Mouse (Mus musculus) MEL (cell line): ENCODE measurements around the gene Olfr1458. TPM values are rescaled to one million over a fixed set of nuclear protein-coding genes. Genes with fewer than 3 reads are reported as not detected.

Experiments
- DNase-seq: peaks from one replicate; pipeline ENCODE4 v3.0.0; 2011; ENCODE audit warnings: low read depth, low spot score
- H3K27ac ChIP-seq: 2 replicates; pipeline ENCODE4 v1.5.1; 2012; ENCODE audit warnings: low read depth, mild to moderate bottlenecking, control low read depth, low read length, moderate library complexity; ENCODE audit not compliant: control insufficient read depth
- H3K27me3 ChIP-seq, 2 experiments: fragments of 150-350 bp in 1 of 2; sonication (generic) in 1 of 2; 2 replicates each; pipeline ENCODE4 v1.6.1; 2012; ENCODE audit warnings: low read length in 2 of 2, mild to moderate bottlenecking in 2 of 2, improper control_type of control experiment in 1 of 2, moderate library complexity in 1 of 2; ENCODE audit not compliant: insufficient read depth in 2 of 2, control insufficient read depth in 1 of 2
- H3K36me3 ChIP-seq, 2 experiments: 2 replicates each; pipeline ENCODE4 v1.6.1; 2012 to 2014; ENCODE audit warnings: low read length in 2 of 2, improper control_type of control experiment in 1 of 2, inconsistent platforms in 1 of 2, mild to moderate bottlenecking in 1 of 2; ENCODE audit not compliant: insufficient read depth in 2 of 2, control insufficient read depth in 1 of 2
- H3K4me1 ChIP-seq, 2 experiments: fragments of 150-350 bp in 1 of 2; sonication (generic) in 1 of 2; 2 replicates each; pipeline ENCODE4 v1.6.1; 2012; ENCODE audit warnings: low read length in 2 of 2, improper control_type of control experiment in 1 of 2, mild to moderate bottlenecking in 1 of 2; ENCODE audit not compliant: insufficient read depth in 2 of 2, control insufficient read depth in 1 of 2
- H3K4me3 ChIP-seq, 2 experiments: fragments of 150-350 bp in 1 of 2; sonication (generic) in 1 of 2; 2 replicates each; pipeline ENCODE4 v1.5.1; 2012; ENCODE audit warnings: low read depth in 2 of 2, low read length in 2 of 2, mild to moderate bottlenecking in 2 of 2, moderate library complexity in 2 of 2, control low read depth in 1 of 2, improper control_type of control experiment in 1 of 2; ENCODE audit not compliant: control insufficient read depth in 1 of 2, insufficient read depth in 1 of 2
- H3K79me2 ChIP-seq: 2 replicates; pipeline ENCODE4 v1.6.1; 2012; ENCODE audit warnings: mild to moderate bottlenecking, low read length, moderate library complexity; ENCODE audit not compliant: control insufficient read depth, poor library complexity, insufficient read depth
- H3K9ac ChIP-seq: 2 replicates; pipeline ENCODE4 v1.6.1; 2012; ENCODE audit warnings: low read depth, mild to moderate bottlenecking, control low read depth, low read length, moderate library complexity; ENCODE audit not compliant: control insufficient read depth, poor library complexity, severe bottlenecking
- H3K9me3 ChIP-seq: fragments of 150-350 bp; sonication (generic); replicated peaks from 2 replicates; pipeline ENCODE4 v1.6.1; 2012; ENCODE audit warnings: mild to moderate bottlenecking, low read length, improper control_type of control experiment, moderate library complexity; ENCODE audit not compliant: insufficient read depth
- BHLHE40 ChIP-seq: IDR thresholded peaks from 2 replicates; pipeline ENCODE4 v1.6.1; 2012; ENCODE audit warnings: low read depth, mild to moderate bottlenecking, inconsistent platforms, low read length, improper control_type of control experiment, borderline replicate concordance
- CHD2 ChIP-seq: IDR thresholded peaks from 2 replicates; pipeline ENCODE4 v1.6.1; 2011; ENCODE audit warnings: low read length, improper control_type of control experiment
- CTCF ChIP-seq, 3 experiments: IDR thresholded peaks in 2 of 3; conservative IDR thresholded peaks in 1 of 3; 2 replicates each; pipeline ENCODE4 v1.5.1; 2011 to 2012; ENCODE audit warnings: low read length in 3 of 3, low read depth in 2 of 3, mild to moderate bottlenecking in 2 of 3, improper control_type of control experiment in 1 of 3, inconsistent platforms in 1 of 3, mixed read lengths in 1 of 3, moderate library complexity in 1 of 3; ENCODE audit not compliant: control insufficient read depth in 1 of 3, insufficient read depth in 1 of 3, poor library complexity in 1 of 3, severe bottlenecking in 1 of 3
- EP300 ChIP-seq, 2 experiments: IDR thresholded peaks; 2 replicates each; pipeline ENCODE4 v1.6.1; 2011; ENCODE audit warnings: improper control_type of control experiment in 2 of 2, low read length in 2 of 2, low read depth in 1 of 2, mild to moderate bottlenecking in 1 of 2
- GABPA ChIP-seq: IDR thresholded peaks from 2 replicates; pipeline ENCODE4 v1.6.1; 2012; ENCODE audit warnings: low read depth, mild to moderate bottlenecking, inconsistent platforms, low read length, improper control_type of control experiment, moderate library complexity
- JUND ChIP-seq: IDR thresholded peaks from 2 replicates; pipeline ENCODE4 v1.6.1; 2011; ENCODE audit warnings: low read depth, mild to moderate bottlenecking, improper control_type of control experiment, low read length
- MAFK ChIP-seq: IDR thresholded peaks from 2 replicates; pipeline ENCODE4 v1.6.1; 2011; ENCODE audit warnings: low read depth, mild to moderate bottlenecking, low read length, improper control_type of control experiment, borderline replicate concordance
- MAX ChIP-seq: IDR thresholded peaks from 2 replicates; pipeline ENCODE4 v1.6.1; 2011; ENCODE audit warnings: low read length, improper control_type of control experiment
- MEF2A ChIP-seq: IDR thresholded peaks from 2 replicates; pipeline ENCODE4 v1.6.1; 2014; ENCODE audit warnings: low read depth, mild to moderate bottlenecking, inconsistent platforms, low read length, improper control_type of control experiment; ENCODE audit not compliant: poor library complexity, insufficient replicate concordance, severe bottlenecking; ENCODE audit errors: extremely low read depth
- MXI1 ChIP-seq: IDR thresholded peaks from 2 replicates; pipeline ENCODE4 v1.6.1; 2011; ENCODE audit warnings: mild to moderate bottlenecking, low read depth, low read length, improper control_type of control experiment
- NELFE ChIP-seq: IDR thresholded peaks from 2 replicates; pipeline ENCODE4 v1.6.1; 2011; ENCODE audit warnings: low read depth, low read length, improper control_type of control experiment
- NRF1 ChIP-seq: IDR thresholded peaks from 2 replicates; pipeline ENCODE4 v1.6.1; 2014; ENCODE audit warnings: low read depth, mild to moderate bottlenecking, inconsistent platforms, low read length, improper control_type of control experiment, moderate library complexity; ENCODE audit not compliant: poor library complexity, insufficient read depth, severe bottlenecking
- POLR2AphosphoS2 ChIP-seq: IDR thresholded peaks from 2 replicates; pipeline ENCODE4 v1.6.1; 2011; ENCODE audit warnings: low read length, improper control_type of control experiment
- SMC3 ChIP-seq: IDR thresholded peaks from 2 replicates; pipeline ENCODE4 v1.6.1; 2011; ENCODE audit warnings: low read depth, low read length, improper control_type of control experiment
- TAL1 ChIP-seq: IDR thresholded peaks from 2 replicates; pipeline ENCODE4 v1.6.1; 2012; ENCODE audit warnings: mild to moderate bottlenecking, inconsistent platforms, low read length, moderate library complexity, mixed read lengths
- UBTF ChIP-seq: IDR thresholded peaks from 2 replicates; pipeline ENCODE4 v1.6.1; 2012; ENCODE audit warnings: low read depth, mild to moderate bottlenecking, inconsistent platforms, low read length, improper control_type of control experiment, moderate library complexity, borderline replicate concordance; ENCODE audit not compliant: insufficient read depth
- USF2 ChIP-seq, 2 experiments: IDR thresholded peaks; 2 replicates each; pipeline ENCODE4 v1.6.1; 2011 to 2012; ENCODE audit warnings: improper control_type of control experiment in 2 of 2, low read length in 2 of 2, borderline replicate concordance in 1 of 2, inconsistent platforms in 1 of 2, low read depth in 1 of 2, mild to moderate bottlenecking in 1 of 2; ENCODE audit not compliant: insufficient read depth in 1 of 2
- ZKSCAN1 ChIP-seq: IDR thresholded peaks from 2 replicates; pipeline ENCODE4 v1.6.1; 2012; ENCODE audit warnings: low read depth, mild to moderate bottlenecking, inconsistent platforms, low read length, improper control_type of control experiment, moderate library complexity
- ZNF384 ChIP-seq: IDR thresholded peaks from 2 replicates; pipeline ENCODE4 v1.6.1; 2012; ENCODE audit warnings: low read depth, mild to moderate bottlenecking, inconsistent platforms, low read length, improper control_type of control experiment
- polyA plus RNA-seq, 2 experiments: library from polyadenylated mRNA; stranded (reverse) in 1 of 2; unstranded in 1 of 2; fragments of >175 nt in 1 of 2; fragments of >200 nt in 1 of 2; gene quantifications; 2 replicates each; pipeline versions ENCODE4 v1.2.1 to v1.2.4; 2012; ENCODE audit warnings: low replicate concordance in 2 of 2, low read depth in 1 of 2; ENCODE audit not compliant: insufficient read length in 2 of 2, insufficient read depth in 1 of 2, missing spikeins in 1 of 2
- total RNA-seq: library from RNA; depleted of rRNA; stranded (reverse); fragments of 300-350 nt; gene quantifications from 2 replicates; pipeline ENCODE4 v1.2.3, GENCODE M21; 2012; rRNA removed

The Olfr1458 gene
- not detected in 2 replicates for total RNA-seq
- polyA plus RNA-seq, result not detected

GRCm38 (mm10) chr19:13106675-13107074 lies at the start of gene Olfr1458:
Gene Olfr1458, minus strand, starts transcription at chr19:13106775.
- no peak within 1 kb of the TSS for H3K4me3 ChIP-seq
- no peak within 1 kb of the TSS for H3K9ac ChIP-seq
- TF ChIP-seq ZNF384 (no peak), CTCF (IDR thresholded peaks at IDR 0.05 in 2 of 3, conservative IDR thresholded peaks at IDR 0.05 in 1 of 3; ENCODE audit: control insufficient read depth in 1 of 3, insufficient read depth in 1 of 3, low read depth in 2 of 3, low read length in 3 of 3, poor library complexity in 1 of 3, severe bottlenecking in 1 of 3) (no peak), MAFK (no peak), CHD2 (no peak), SMC3 (no peak), EP300 (IDR thresholded peaks at IDR 0.05; ENCODE audit: low read depth in 1 of 2, low read length in 2 of 2) (no peak), ZKSCAN1 (no peak), NRF1 (no peak), JUND (no peak), UBTF (no peak)
- H3K79me2 ChIP-seq, result no peaks in the 10 kb centered on the region
- H3K9me3 ChIP-seq, result no peaks in the 10 kb centered on the region
- no peaks in the 10 kb centered on the region for H3K27me3 ChIP-seq
- no peak for DNase-seq
- no peak within 1 kb of the TSS for H3K27ac ChIP-seq
- no peaks in the 10 kb centered on the region for H3K4me1 ChIP-seq
- no peaks in the 10 kb centered on the region for H3K36me3 ChIP-seq

GRCm38 (mm10) chr19:13149449-13149848 lies 42.9 kb upstream of the Olfr1458 start, which contains the start of gene Olfr1459:
Gene Olfr1459, minus strand, starts transcription at chr19:13149549.
- no peaks in the 10 kb centered on the region for H3K4me1 ChIP-seq
- H3K9ac ChIP-seq, result no peak within 1 kb of the TSS
- H3K27me3 ChIP-seq, result no peaks in the 10 kb centered on the region
- H3K36me3 ChIP-seq, result no peaks in the 10 kb centered on the region
- no peak within 1 kb of the TSS for H3K27ac ChIP-seq
- no peak within 1 kb of the TSS for H3K4me3 ChIP-seq
- no peaks in the 10 kb centered on the region for H3K79me2 ChIP-seq
- no peak for TF ChIP-seq USF2 (IDR thresholded peaks at IDR 0.05; ENCODE audit: borderline replicate concordance in 1 of 2, insufficient read depth in 1 of 2, low read depth in 1 of 2, low read length in 2 of 2)
- no peak for TF ChIP-seq MXI1
- no peak for TF ChIP-seq NELFE
- no peak for TF ChIP-seq ZNF384
- no peak for TF ChIP-seq ZKSCAN1
- no peaks in the 10 kb centered on the region for H3K9me3 ChIP-seq
- no peak for DNase-seq

- TF ChIP-seq GABPA (no peak), TAL1 (no peak), MEF2A (no peak), UBTF (no peak), BHLHE40 (no peak), MAX (no peak), SMC3 (no peak), POLR2AphosphoS2 (no peak)
- TF ChIP-seq, all 39 proteins: peak for 0
- Histone ChIP-seq H3K9ac (no peak within 1 kb of the TSS), H3K27me3 (no peaks in the 10 kb centered on the region), H3K9me3 (no peaks in the 10 kb centered on the region), H3K79me2 (no peaks in the 10 kb centered on the region), H3K36me3 (no peaks in the 10 kb centered on the region), H3K27ac (no peak within 1 kb of the TSS), H3K4me1 (no peaks in the 10 kb centered on the region), H3K4me3 (no peak within 1 kb of the TSS)
- DNase-seq, result no peak
Observed at GRCm38 (mm10) chr19:13097791-13098190, 8.8 kb downstream of the Olfr1458 start, which contains the start of gene Olfr1457. Gene Olfr1457, minus strand, starts transcription at chr19:13097891.
